In the genomic region with DNA sequence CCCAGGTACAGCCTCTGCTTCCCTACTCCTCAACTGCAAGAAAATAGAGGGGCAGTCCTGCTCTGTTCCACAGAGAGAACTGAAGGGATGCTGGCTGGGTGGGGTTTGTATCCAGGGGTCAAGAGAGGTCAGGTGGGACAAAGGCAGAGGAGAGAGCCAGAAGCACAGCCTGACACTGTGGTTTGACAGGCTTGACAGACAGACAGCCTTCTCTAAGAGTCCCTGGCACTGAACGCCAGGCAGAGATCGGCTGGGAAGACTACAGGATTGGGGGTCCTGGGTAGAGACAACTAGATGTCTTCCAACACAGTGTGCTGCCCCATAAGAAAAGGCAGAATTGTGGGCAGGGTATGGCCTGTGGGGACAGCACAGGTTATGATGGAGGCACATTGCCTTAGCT, we compare ENCODE assay signal across 16 mouse cellular contexts. TPM values are rescaled to one million over a fixed set of nuclear protein-coding genes. Genes with fewer than 3 reads are reported as not detected.
DNase-seq lines count a peak whose midpoint lies in the region; ATAC-seq lines count a peak whose summit lies in the region.
"Had no signal": no experiment of that assay in that cellular context is flagged by ENCODE, and none has a peak within 500 bp of the region (broad histone marks: within the 10 kb centered on the region; RNA-seq: fewer than 3 reads in every experiment).

No protein-coding gene starts in this region.

- no peaks in the 10 kb centered on the region for H3K36me3 ChIP-seq in lung, embryonic 16.5 days (ENCODE audit: control insufficient read depth, insufficient read depth, low read length)
- no peaks in the 10 kb centered on the region for H3K36me3 ChIP-seq in stomach, embryonic 15.5 days

- no peak for ATAC-seq in lung, embryonic 16.5 days (ENCODE audit: low read depth)
- ATAC-seq in stomach, embryonic 15.5 days (ENCODE audit: insufficient read depth, low FRiP score, low read depth): no peak

- DNase-seq in heart, adult 11 months: peak; percentile 92
- no peak for DNase-seq in heart, adult 8-10 months (ENCODE audit: low spot score)
- DNase-seq in lung, postnatal 36 days: no peak
- peak; percentile 17 for DNase-seq in heart, postnatal 4 days
- no peak for DNase-seq in embryo, embryonic 10 days (ENCODE audit: low spot score)
- DNase-seq in kidney, postnatal 4 days: no peak
- DNase-seq: adrenal gland, postnatal 10 days; kidney, postnatal 14 days; thymus, postnatal 25 days had no signal

- H3K9me3 ChIP-seq in lung, embryonic 16.5 days (ENCODE audit: control insufficient read depth, low read length): no peaks in the 10 kb centered on the region
- no peaks in the 10 kb centered on the region for H3K9me3 ChIP-seq in stomach, embryonic 15.5 days

- H3K27me3 ChIP-seq in lung, embryonic 16.5 days (ENCODE audit: control insufficient read depth, insufficient read depth, low read depth, low read length): no peaks in the 10 kb centered on the region
- H3K27me3 ChIP-seq in stomach, embryonic 15.5 days (replicated peaks): no peaks in the 10 kb centered on the region

- peak overlapping the region; percentile 44 for H3K4me2 ChIP-seq in lung, embryonic 16.5 days (ENCODE audit: low read depth, low read length)
- peak overlapping the region; percentile 59 for H3K4me2 ChIP-seq in stomach, embryonic 15.5 days
- H3K4me2 ChIP-seq: hindbrain, embryonic 14.5 days; liver, embryonic 11.5 days had no signal

- peaks cover 35% of the 10 kb centered on the region for H3K4me1 ChIP-seq in lung, embryonic 16.5 days (replicated peaks; ENCODE audit: control insufficient read depth, insufficient read depth, low read length)
- H3K4me1 ChIP-seq in stomach, embryonic 15.5 days: peaks cover 60% of the 10 kb centered on the region

- H3K27ac ChIP-seq in lung, embryonic 16.5 days (ENCODE audit: low read length): no peak overlapping the region
- H3K27ac ChIP-seq in stomach, embryonic 15.5 days: peak overlapping the region; percentile 97
- H3K27ac ChIP-seq: hindbrain, embryonic 14.5 days; left cerebral cortex, adult 2 months had no signal

- 70% methylated on average over 2 of the region's 2 CpGs for WGBS in lung, embryonic 16.5 days
- WGBS in stomach, embryonic 15.5 days: 80% methylated on average over 2 of the region's 2 CpGs

- peak overlapping the region; percentile 41 for H3K4me3 ChIP-seq in lung, embryonic 16.5 days (ENCODE audit: low read length)
- peak overlapping the region; percentile 38 for H3K4me3 ChIP-seq in stomach, embryonic 15.5 days (replicated peaks)
- H3K4me3 ChIP-seq: left cerebral cortex, adult 2 months had no signal

- no peak overlapping the region; the same call in 1 of the 2 replicates for H3K9ac ChIP-seq in lung, embryonic 16.5 days (ENCODE audit: low read length)
- H3K9ac ChIP-seq in stomach, embryonic 15.5 days: no peak overlapping the region
- H3K9ac ChIP-seq: hindbrain, embryonic 14.5 days had no signal

RNA-seq across cellular contexts. Expression of gene Lsp1, which starts 18.0 kb away (rescaled TPM):
- total RNA-seq in heart, adult 8-10 months (2022): 10 to 100 TPM; 24.0 to 40.3 (median 31.7) TPM
- 110 and 118 TPM in 2 replicates for polyA plus RNA-seq in lung, embryonic 16.5 days (2015; fragmentation: Nextera tagmentation; extraction: Ambion mirVana)
- 100 to 1,000 TPM in 1 of 2 experiments, 10 to 100 TPM in 1; 93.3 to 108 TPM for total RNA-seq in heart, postnatal 4 days (2021)
- 196 and 211 TPM in 2 replicates for polyA plus RNA-seq in stomach, embryonic 15.5 days (2015; fragmentation: Nextera tagmentation; extraction: Ambion mirVana)

RNA-seq across cellular contexts. Expression of gene Tnnt3, which starts 20.1 kb away (rescaled TPM):
- 10 to 100 TPM in 1 of 4 experiments, 1 to 10 TPM in 3; 7.6 to 13.6 (median 9.6) TPM for total RNA-seq in heart, adult 8-10 months (2022)
- 17.9 and 50.7 TPM in 2 replicates for polyA plus RNA-seq in lung, embryonic 16.5 days (2015; fragmentation: Nextera tagmentation; extraction: Ambion mirVana)
- 10 to 100 TPM in 1 of 2 experiments, under 1 TPM in 1; 0.98 to 10.9 TPM for total RNA-seq in heart, postnatal 4 days (2021)
- 4.6 and 11.8 TPM in 2 replicates for polyA plus RNA-seq in stomach, embryonic 15.5 days (2015; fragmentation: Nextera tagmentation; extraction: Ambion mirVana)
- total RNA-seq: left cerebral cortex, adult 2 months had no signal

RNA-seq across cellular contexts. Expression of gene Tnni2, which starts 37.0 kb away (rescaled TPM):
- 1 to 10 TPM; 5.1 to 10.0 (median 7.8) TPM for total RNA-seq in heart, adult 8-10 months (2022)
- polyA plus RNA-seq in lung, embryonic 16.5 days (2015; fragmentation: Nextera tagmentation; extraction: Ambion mirVana): 17.6 and 61.1 TPM in 2 replicates
- total RNA-seq in heart, postnatal 4 days (2021): 10 to 100 TPM in 1 of 2 experiments, 1 to 10 TPM in 1; 6.6 to 16.4 TPM
- polyA plus RNA-seq in stomach, embryonic 15.5 days (2015; fragmentation: Nextera tagmentation; extraction: Ambion mirVana): 10.4 and 13.3 TPM in 2 replicates

RNA-seq across cellular contexts. Expression of gene Syt8, which starts 43.9 kb away (rescaled TPM):
- under 1 TPM in 1 of 4 experiments, not detected in 3; 0.25 TPM for total RNA-seq in heart, adult 8-10 months (2022)
- polyA plus RNA-seq in lung, embryonic 16.5 days (2015; fragmentation: Nextera tagmentation; extraction: Ambion mirVana): 0.48 and 1.2 TPM in 2 replicates
- not detected for total RNA-seq in heart, postnatal 4 days (2021)
- polyA plus RNA-seq in stomach, embryonic 15.5 days (2015; fragmentation: Nextera tagmentation; extraction: Ambion mirVana): 13.2 and 19.6 TPM in 2 replicates
- total RNA-seq: adrenal gland, postnatal 10 days; gastrocnemius, adult 18-20 months; left cerebral cortex, adult 2 months had no signal
- polyA plus RNA-seq: forebrain, embryonic 11.5 days; hindbrain, embryonic 14.5 days had no signal

RNA-seq across cellular contexts. Expression of gene Mrpl23, which starts 53.9 kb away (rescaled TPM):
- total RNA-seq in heart, adult 8-10 months (2022): 10 to 100 TPM in 2 of 4 experiments, 1 to 10 TPM in 1, under 1 TPM in 1; 0.90 to 35.4 (median 16.1) TPM
- polyA plus RNA-seq in lung, embryonic 16.5 days (2015; fragmentation: Nextera tagmentation; extraction: Ambion mirVana): 17.2 and 22.4 TPM in 2 replicates
- 1 to 10 TPM; 3.7 to 6.4 TPM for total RNA-seq in heart, postnatal 4 days (2021)
- 21.9 and 26.2 TPM in 2 replicates for polyA plus RNA-seq in stomach, embryonic 15.5 days (2015; fragmentation: Nextera tagmentation; extraction: Ambion mirVana)

Comparison
In these comparisons a context has a peak if more than half of its experiments do, and no peak if none do; other contexts are left out.
1. DNase-seq: peak in heart, adult 11 months (single experiment) and heart, postnatal 4 days (single experiment); none in heart, adult 8-10 months (single experiment), lung, postnatal 36 days (single experiment), embryo, embryonic 10 days (single experiment) and kidney, postnatal 4 days (0 of 2).